Mouse (Mus musculus) forebrain, embryonic 16.5 days (tissue): ENCODE measurements around the gene 4930435E12Rik. TPM values are rescaled to one million over a fixed set of nuclear protein-coding genes. Genes with fewer than 3 reads are reported as not detected.

Source experiments
- polyA plus RNA-seq: library from polyadenylated mRNA; unstranded; fragments of >200 nt; fragmentation: Nextera tagmentation; extraction: Ambion mirVana; gene quantifications from 2 replicates; pipeline ENCODE4 v1.2.1, GENCODE M21; 2015

The 4930435E12Rik gene
- polyA plus RNA-seq, 1 experiment from 2014 or later: not detected

Other genes with a start within 250 kb of the 4930435E12Rik start
- 3.8 and 4.5 TPM in 2 replicates for gene Arhgap31, start 115.5 kb downstream of the 4930435E12Rik start, polyA plus RNA-seq
- 25.8 and 32.2 TPM in 2 replicates for gene B4galt4, start 86.5 kb downstream of the 4930435E12Rik start, polyA plus RNA-seq
- 0.18 and 0.34 TPM in 2 replicates for gene Upk1b, start 28.4 kb downstream of the 4930435E12Rik start, polyA plus RNA-seq
- gene Igsf11, start 63.9 kb upstream of the 4930435E12Rik start, polyA plus RNA-seq: 2.8 and 3.2 TPM in 2 replicates